Mouse (Mus musculus) small intestine, adult 2 months (tissue): ENCODE results near the gene Cav3. TPM values are rescaled to one million over a fixed set of nuclear protein-coding genes. Genes with fewer than 3 reads are reported as not detected.

Experiments used
- H3K27ac ChIP-seq: fragments of 200-500 bp; 2 replicates; pipeline ENCODE4 v1.5.1; 2012; ENCODE audit warnings: low read depth, low read length, control low read depth, inconsistent platforms; ENCODE audit not compliant: insufficient read depth
- H3K27me3 ChIP-seq: fragments of 200-500 bp; 2 replicates; pipeline ENCODE4 v1.6.1; 2012; ENCODE audit warnings: mild to moderate bottlenecking, moderate library complexity, low read length, inconsistent platforms; ENCODE audit not compliant: control insufficient read depth, insufficient read depth
- H3K36me3 ChIP-seq: fragments of 200-500 bp; 2 replicates; pipeline ENCODE4 v1.6.1; 2012; ENCODE audit warnings: mild to moderate bottlenecking, low read length, control low read depth, inconsistent platforms; ENCODE audit not compliant: control insufficient read depth, insufficient read depth
- H3K4me1 ChIP-seq: fragments of 200-500 bp; 2 replicates; pipeline ENCODE4 v1.6.1; 2012; ENCODE audit warnings: low read length, inconsistent platforms, mixed read lengths; ENCODE audit not compliant: control insufficient read depth, insufficient read depth, insufficient read length
- H3K4me3 ChIP-seq: fragments of 200-500 bp; 2 replicates; pipeline ENCODE4 v1.5.1; 2012; ENCODE audit warnings: low read depth, mild to moderate bottlenecking, control low read depth, inconsistent platforms, low read length, moderate library complexity
- CTCF ChIP-seq: fragments of 200-500 bp; IDR thresholded peaks from 2 replicates; pipeline ENCODE4 v1.5.1; 2012; ENCODE audit warnings: low read depth, mild to moderate bottlenecking, control low read depth, inconsistent platforms, low read length, moderate library complexity, mixed read lengths; ENCODE audit not compliant: insufficient replicate concordance, insufficient read length; ENCODE audit errors: extremely low read depth
- POLR2A ChIP-seq: fragments of 200-500 bp; IDR thresholded peaks from 2 replicates; pipeline ENCODE4 v1.6.1; 2012; ENCODE audit warnings: low read depth, mild to moderate bottlenecking, control low read depth, inconsistent platforms, low read length, moderate library complexity
- WGBS: fragments of 180-500 bp; shearing (Covaris S2); methylation state at CpG from one replicate; pipeline ENCODE4 v1.1.7; 2018; 5-methylcytosine and 5-hydroxymethylcytosine counted together
- polyA plus RNA-seq: library from polyadenylated mRNA; depleted of rRNA; stranded (reverse); fragments of >200 nt; gene quantifications from 2 replicates; pipeline ENCODE4 v1.2.3, GENCODE M21; 2012

Gene Cav3
- polyA plus RNA-seq, 1 experiment: 1.5 TPM

DNA sequence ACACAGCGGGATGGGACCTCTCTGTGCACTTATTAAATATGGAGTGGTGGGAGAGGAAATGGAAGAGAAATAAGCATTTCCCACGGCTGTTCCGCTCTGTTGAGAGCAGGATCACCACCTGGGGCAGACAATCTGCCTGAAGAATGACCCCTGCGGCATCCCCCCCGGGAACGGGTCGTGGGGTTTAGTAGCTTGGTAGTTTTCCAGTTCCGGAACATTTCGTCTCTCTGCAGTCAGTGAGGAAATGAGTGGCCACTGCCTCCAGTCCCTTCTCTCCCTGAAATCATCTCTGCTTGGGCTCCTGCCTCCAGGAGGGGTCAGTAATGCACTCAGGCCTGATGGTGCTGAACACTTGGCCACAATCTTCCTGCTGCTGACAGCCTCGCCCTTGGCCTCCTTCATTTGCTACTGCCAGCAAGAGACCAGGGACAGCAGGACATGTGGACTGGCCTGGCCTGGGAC is 35.3 kb downstream of the Cav3 start:
- Histone ChIP-seq H3K4me1 (peaks cover under 1% of the 10 kb centered on the region), H3K4me3 (no peak overlapping the region), H3K27me3 (peaks cover 12% of the 10 kb centered on the region), H3K36me3 (no peaks in the 10 kb centered on the region), H3K27ac (no peak overlapping the region)
- WGBS: 79% methylated on average over 10 of the region's 10 CpGs
- TF ChIP-seq POLR2A (no peak), CTCF (no peak)

DNA sequence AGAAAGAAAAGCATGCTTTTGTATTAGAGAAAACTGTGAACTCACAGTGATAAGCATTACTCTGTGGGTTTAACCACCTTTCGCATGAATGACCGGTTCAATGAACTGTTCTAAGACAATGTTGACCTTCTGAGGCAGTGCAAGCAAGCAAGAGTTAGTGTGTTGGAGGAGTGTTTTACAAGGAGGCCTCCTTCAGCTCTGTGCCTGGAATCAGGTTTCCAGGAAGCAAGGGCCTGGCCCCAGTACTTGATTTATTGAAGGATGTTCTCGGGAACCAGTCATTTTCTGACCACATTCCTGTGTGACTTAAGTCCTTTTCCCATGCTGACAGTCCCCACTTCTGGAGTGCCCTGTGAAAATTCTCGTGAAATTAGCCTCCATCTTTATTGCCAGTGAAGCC is 35.9 kb downstream of the Cav3 start:
- Histone ChIP-seq H3K4me3 (no peak overlapping the region), H3K36me3 (no peaks in the 10 kb centered on the region), H3K27ac (no peak overlapping the region), H3K4me1 (no peaks in the 10 kb centered on the region; the same call in 1 of the 2 replicates), H3K27me3 (peaks cover 6% of the 10 kb centered on the region)
- no peak for TF ChIP-seq CTCF
- no peak for TF ChIP-seq POLR2A
- WGBS: 66% methylated on average over 4 of the region's 4 CpGs

DNA sequence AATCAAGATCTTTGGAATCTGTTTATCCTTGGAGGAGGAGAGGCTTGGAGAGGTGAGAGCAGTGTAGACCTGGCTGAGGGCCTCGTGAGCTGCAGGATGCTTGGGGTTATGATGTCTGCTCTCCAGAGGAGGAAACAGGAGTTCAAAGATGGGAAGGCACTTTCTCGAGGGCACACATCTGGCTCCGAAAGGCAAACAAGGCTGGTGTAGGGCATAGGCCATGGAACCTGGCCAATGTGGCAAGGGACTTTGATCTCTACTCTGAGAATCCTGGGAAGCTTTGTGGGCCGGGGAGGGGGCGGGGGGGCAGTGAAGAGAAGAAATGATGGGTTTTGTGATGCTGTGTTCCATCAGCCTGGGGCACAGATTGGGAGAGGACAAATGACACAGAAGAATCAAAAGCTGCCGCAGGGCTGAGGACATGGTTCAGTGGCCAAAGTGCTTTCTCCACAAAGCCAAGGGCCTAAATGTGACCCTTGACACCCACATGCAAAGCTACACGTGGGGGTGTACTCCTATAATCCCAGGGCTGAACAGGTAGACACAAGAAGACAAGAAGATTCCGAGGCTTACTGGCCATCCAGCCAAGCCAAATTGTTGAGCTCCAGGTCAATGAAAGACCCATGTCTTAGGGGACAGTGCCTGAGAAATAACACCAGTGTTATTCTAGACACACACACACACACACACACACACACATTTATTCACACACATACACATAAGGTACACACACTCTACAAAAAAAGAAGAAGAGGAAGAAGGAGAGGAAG is 37.2 kb downstream of the Cav3 start:
- H3K36me3 ChIP-seq: no peaks in the 10 kb centered on the region
- no peak overlapping the region for H3K4me3 ChIP-seq
- 52% methylated on average over 8 of the region's 8 CpGs for WGBS
- TF ChIP-seq CTCF (no peak), POLR2A (no peak)
- H3K27ac ChIP-seq: no peak overlapping the region
- no peaks in the 10 kb centered on the region for H3K27me3 ChIP-seq
- no peaks in the 10 kb centered on the region; the same call in 1 of the 2 replicates for H3K4me1 ChIP-seq

DNA sequence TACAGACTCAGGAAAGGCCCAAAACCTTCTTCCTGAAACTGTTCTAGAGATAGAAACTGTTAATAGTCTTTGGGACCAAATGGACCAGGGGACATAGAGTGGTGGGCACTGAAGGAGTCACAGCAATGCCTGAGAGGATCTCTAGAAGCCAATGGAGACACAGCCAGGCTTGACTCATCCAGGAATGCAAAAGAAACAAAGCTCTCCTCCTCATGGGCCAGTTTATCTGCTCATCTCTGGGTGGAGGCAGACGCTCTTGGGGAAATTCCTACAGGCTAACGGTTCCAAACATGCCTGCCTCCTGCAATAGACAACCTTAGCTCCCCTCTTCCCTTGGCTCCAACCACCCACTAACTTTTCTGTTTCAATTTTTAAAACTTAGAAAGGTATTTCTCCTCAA is 38.2 kb downstream of the Cav3 start:
- H3K27ac ChIP-seq: no peak overlapping the region
- no peaks in the 10 kb centered on the region; the same call in 1 of the 2 replicates for H3K4me1 ChIP-seq
- no peaks in the 10 kb centered on the region for H3K36me3 ChIP-seq
- 39% methylated on average over 2 of the region's 2 CpGs for WGBS
- no peak overlapping the region for H3K4me3 ChIP-seq
- TF ChIP-seq POLR2A (no peak), CTCF (no peak)
- no peaks in the 10 kb centered on the region for H3K27me3 ChIP-seq

DNA sequence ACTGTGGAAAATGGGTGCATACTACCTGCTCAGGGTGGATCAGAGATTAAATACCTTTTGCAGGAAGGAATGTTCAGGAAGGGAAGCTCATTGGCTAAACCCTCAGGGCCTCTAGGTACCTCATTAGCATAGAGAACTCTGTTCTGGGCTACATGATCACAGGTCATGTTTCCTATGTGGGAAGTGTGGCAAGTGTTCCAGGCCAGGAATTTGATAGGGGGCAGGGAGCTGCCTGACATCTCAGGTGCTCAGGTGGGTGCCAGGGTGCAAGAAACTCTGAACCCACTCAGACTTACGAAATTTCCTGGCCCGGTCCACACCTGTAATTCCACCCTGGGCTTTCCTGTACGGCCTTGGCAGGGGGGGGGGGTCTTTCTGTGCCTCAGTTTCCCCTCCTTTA is 39.4 kb downstream of the Cav3 start:
- Histone ChIP-seq H3K4me3 (no peak overlapping the region), H3K4me1 (no peaks in the 10 kb centered on the region; the same call in 1 of the 2 replicates), H3K36me3 (no peaks in the 10 kb centered on the region), H3K27ac (no peak overlapping the region), H3K27me3 (no peaks in the 10 kb centered on the region)
- TF ChIP-seq CTCF (no peak), POLR2A (no peak)
- 67% methylated on average over 3 of the region's 3 CpGs for WGBS

DNA sequence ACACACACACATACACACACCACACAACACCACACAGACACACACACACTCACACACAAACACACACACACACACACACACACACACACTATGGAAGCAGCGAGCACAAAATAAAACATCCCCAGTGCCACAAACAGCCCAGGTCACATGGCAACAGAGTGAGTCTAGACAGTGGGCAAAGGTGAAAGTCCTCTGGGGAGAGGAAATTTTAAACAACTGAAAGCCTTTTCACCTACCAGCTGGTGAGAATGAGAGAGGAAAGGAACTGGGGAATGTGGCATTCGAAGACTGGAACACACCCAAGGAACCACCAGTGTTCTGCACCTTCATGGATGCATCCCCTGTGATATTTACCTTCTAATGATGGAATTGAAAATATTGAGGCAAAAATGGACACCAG is 40.2 kb downstream of the Cav3 start:
- Histone ChIP-seq H3K4me1 (no peaks in the 10 kb centered on the region; the same call in 1 of the 2 replicates), H3K36me3 (no peaks in the 10 kb centered on the region), H3K4me3 (no peak overlapping the region), H3K27ac (no peak overlapping the region), H3K27me3 (no peaks in the 10 kb centered on the region)
- WGBS: 23% methylated on average over 2 of the region's 2 CpGs
- TF ChIP-seq POLR2A: no peak
- TF ChIP-seq CTCF: no peak

DNA sequence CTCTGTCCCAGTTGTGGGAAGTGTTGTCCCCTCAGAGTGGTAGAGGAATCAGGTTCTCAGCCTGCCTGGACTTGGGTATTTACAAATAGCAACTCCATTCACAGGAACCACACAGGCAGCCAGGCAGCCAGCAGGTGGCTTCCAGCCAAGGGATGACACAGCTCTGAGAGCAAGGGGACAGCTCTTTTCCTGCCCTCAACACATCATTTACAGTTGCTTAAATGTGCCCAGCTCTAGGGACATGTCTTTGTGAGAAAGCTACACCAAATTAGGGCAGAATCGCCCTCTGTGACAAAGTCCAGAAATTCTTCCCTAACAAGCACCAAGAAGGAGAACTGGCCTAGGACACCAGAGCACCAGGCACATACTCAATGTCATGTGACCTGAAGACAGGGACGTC is 41.9 kb downstream of the Cav3 start:
- no peaks in the 10 kb centered on the region; the same call in 1 of the 2 replicates for H3K4me1 ChIP-seq
- 56% methylated on average over 2 of the region's 2 CpGs for WGBS
- no peak overlapping the region for H3K27ac ChIP-seq
- H3K36me3 ChIP-seq: no peaks in the 10 kb centered on the region
- TF ChIP-seq CTCF (no peak), POLR2A (no peak)
- no peak overlapping the region for H3K4me3 ChIP-seq
- no peaks in the 10 kb centered on the region for H3K27me3 ChIP-seq
